Mouse (Mus musculus) intestine, embryonic 14.5 days (tissue): ENCODE results near the gene Sos2. TPM values are rescaled to one million over a fixed set of nuclear protein-coding genes. Genes with fewer than 3 reads are reported as not detected.

Experiments used
- ATAC-seq: fragments of 200-750 bp; cut with Nextera tagmentation; replicated peaks from 2 replicates; pipeline ENCODE4 v1.8.0; 2017; ENCODE audit warnings: low read depth, moderate number of reproducible peaks, moderate TSS enrichment, moderate library complexity; ENCODE audit not compliant: low FRiP score, low TSS enrichment
- DNase-seq: peaks from one replicate; pipeline ENCODE4 v3.0.0-alpha.2; 2018; ENCODE audit warnings: low spot score
- H3K27ac ChIP-seq: fragments of 300-500 bp; sonication (generic); 2 replicates; pipeline ENCODE4 v1.5.1; 2014; ENCODE audit warnings: low read depth, mild to moderate bottlenecking, control low read depth
- H3K27me3 ChIP-seq: fragments of 300-500 bp; sonication (generic); replicated peaks from 2 replicates; pipeline ENCODE4 v1.6.1; 2014; ENCODE audit warnings: low read length, control low read depth; ENCODE audit not compliant: control insufficient read depth, insufficient read depth
- H3K36me3 ChIP-seq: fragments of 300-500 bp; sonication (generic); 2 replicates; pipeline ENCODE4 v1.6.1; 2014; ENCODE audit warnings: low read length, control low read depth; ENCODE audit not compliant: control insufficient read depth, insufficient read depth
- H3K4me1 ChIP-seq: fragments of 300-500 bp; sonication (generic); replicated peaks from 2 replicates; pipeline ENCODE4 v1.6.1; 2014; ENCODE audit warnings: low read length, control low read depth, mixed read lengths; ENCODE audit not compliant: control insufficient read depth, insufficient read depth
- H3K4me2 ChIP-seq: fragments of 300-500 bp; sonication (generic); 2 replicates; pipeline ENCODE4 v1.6.1; 2014; ENCODE audit warnings: low read length
- H3K4me3 ChIP-seq: fragments of 300-500 bp; sonication (generic); 2 replicates; pipeline ENCODE4 v1.5.1; 2014; ENCODE audit warnings: low read depth, low read length, control low read depth, mixed read lengths
- H3K9ac ChIP-seq: fragments of 300-500 bp; sonication (generic); 2 replicates; pipeline ENCODE4 v1.6.1; 2014; ENCODE audit warnings: mild to moderate bottlenecking, low read length
- H3K9me3 ChIP-seq: fragments of 300-500 bp; sonication (generic); 2 replicates; pipeline ENCODE4 v1.6.1; 2016; ENCODE audit warnings: low read length, control low read depth; ENCODE audit not compliant: control insufficient read depth
- WGBS: fragments of 180-500 bp; shearing (Covaris S2); extraction: QIAGEN DNeasy Blood & Tissue Kit; methylation state at CpG from one replicate; pipeline ENCODE4 v1.1.7; 2014; 5-methylcytosine and 5-hydroxymethylcytosine counted together
- polyA plus RNA-seq: library from polyadenylated mRNA; unstranded; fragments of >200 nt; fragmentation: Nextera tagmentation; extraction: Ambion mirVana; gene quantifications from 2 replicates; pipeline ENCODE4 v1.2.1, GENCODE M21; 2014

Gene Sos2
- polyA plus RNA-seq = 10.6 and 14.6 TPM in 2 replicates

DNA sequence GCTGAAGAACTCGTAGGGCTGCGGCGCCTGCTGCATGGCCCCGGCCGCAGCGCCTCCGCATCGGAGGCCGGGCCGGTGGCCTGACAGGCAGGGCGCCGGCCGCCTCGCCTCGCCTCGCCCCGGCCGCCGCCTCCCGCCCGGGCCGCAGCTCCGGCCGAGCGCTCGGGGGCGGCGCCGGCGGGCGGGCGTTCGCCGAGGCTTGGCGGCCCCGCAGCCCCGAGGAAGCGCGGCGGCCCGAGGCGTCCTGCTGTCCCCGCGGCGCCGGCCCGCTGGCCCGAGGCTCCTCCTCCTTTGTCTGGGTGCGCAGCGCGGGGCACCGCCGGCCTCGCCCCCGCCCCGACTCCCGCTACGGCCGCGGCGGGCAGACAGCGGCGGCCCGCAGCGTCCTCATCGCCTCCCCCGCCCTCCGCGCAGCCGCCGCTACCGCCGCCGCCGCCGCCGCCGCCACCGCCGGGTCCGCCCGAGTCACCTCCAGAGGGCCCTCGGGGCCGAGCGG lies at the start of gene Sos2:
Gene Sos2 (minus strand): TSS at position 287 of the 496 bp plus-strand sequence.
- Histone ChIP-seq H3K4me2 (peak within 1 kb of the TSS; percentile 78), H3K4me1 (peaks cover 17% of the 10 kb centered on the region), H3K4me3 (peak within 1 kb of the TSS; percentile 91), H3K9ac (peak within 1 kb of the TSS; percentile 97), H3K27ac (peak within 1 kb of the TSS; percentile 97), H3K27me3 (no peaks in the 10 kb centered on the region), H3K36me3 (no peaks in the 10 kb centered on the region), H3K9me3 (no peaks in the 10 kb centered on the region)
- ATAC-seq = peak; percentile 85
- under 1% methylated on average over 61 of the region's 85 CpGs for WGBS
- DNase-seq = peak; percentile 76

DNA sequence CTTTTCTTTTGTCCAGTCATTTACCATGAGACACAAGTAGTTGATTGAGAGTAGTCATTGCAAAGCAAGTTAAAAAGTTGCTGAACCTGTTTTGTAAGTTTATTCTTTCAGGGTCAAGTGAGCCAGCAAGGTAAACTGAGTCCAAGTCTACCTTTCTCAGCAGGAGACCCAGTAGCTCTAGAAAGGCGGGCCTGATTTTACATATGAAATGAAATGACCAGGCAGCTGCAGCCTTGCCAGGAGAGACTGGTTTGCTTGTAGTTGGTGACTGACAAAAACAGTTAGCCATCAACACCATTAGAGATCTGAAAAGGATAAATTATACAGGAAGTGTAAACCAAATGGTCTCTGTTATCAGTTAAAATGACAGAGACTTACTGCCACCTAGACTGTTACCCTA lies 48.7 kb upstream of the Sos2 start:
- Histone ChIP-seq H3K4me2 (no peak overlapping the region), H3K27me3 (no peaks in the 10 kb centered on the region), H3K36me3 (no peaks in the 10 kb centered on the region), H3K4me3 (no peak overlapping the region), H3K4me1 (0 out of 2 replicates have a peak, but pooled peaks cover 3% of the 10 kb centered on the region), H3K9ac (no peak overlapping the region), H3K9me3 (no peaks in the 10 kb centered on the region), H3K27ac (no peak overlapping the region)
- ATAC-seq (no peak), DNase-seq (no peak)
- WGBS = 91% methylated on average over 1 of the region's 1 CpGs

DNA sequence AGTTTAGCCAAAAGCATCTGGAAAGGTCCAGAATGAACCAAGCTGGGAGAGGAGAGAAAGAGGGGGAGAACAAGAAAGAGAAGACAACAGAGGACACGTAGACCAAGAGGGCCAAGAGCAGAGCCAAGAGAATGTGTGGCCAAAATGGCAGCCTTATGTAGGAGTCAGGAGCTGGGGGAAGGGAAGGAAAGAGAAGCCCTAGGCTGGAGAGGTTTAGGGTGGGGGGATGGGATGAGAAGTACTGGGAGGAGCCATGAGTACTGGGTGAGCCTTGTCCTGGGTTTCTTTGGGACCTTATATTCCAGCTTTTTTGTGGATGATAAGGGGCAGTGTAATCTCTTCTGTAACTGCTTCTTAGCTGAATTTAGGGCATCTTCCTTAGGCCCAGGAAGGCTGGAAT lies 47.6 kb upstream of the Sos2 start:
- Histone ChIP-seq H3K9me3 (no peaks in the 10 kb centered on the region), H3K27me3 (no peaks in the 10 kb centered on the region), H3K27ac (no peak overlapping the region), H3K4me3 (no peak overlapping the region), H3K4me2 (no peak overlapping the region), H3K4me1 (0 out of 2 replicates have a peak, but pooled peaks cover 3% of the 10 kb centered on the region), H3K9ac (no peak overlapping the region), H3K36me3 (no peaks in the 10 kb centered on the region)
- 94% methylated on average over 1 of the region's 1 CpGs for WGBS
- ATAC-seq = no peak
- DNase-seq = no peak

DNA sequence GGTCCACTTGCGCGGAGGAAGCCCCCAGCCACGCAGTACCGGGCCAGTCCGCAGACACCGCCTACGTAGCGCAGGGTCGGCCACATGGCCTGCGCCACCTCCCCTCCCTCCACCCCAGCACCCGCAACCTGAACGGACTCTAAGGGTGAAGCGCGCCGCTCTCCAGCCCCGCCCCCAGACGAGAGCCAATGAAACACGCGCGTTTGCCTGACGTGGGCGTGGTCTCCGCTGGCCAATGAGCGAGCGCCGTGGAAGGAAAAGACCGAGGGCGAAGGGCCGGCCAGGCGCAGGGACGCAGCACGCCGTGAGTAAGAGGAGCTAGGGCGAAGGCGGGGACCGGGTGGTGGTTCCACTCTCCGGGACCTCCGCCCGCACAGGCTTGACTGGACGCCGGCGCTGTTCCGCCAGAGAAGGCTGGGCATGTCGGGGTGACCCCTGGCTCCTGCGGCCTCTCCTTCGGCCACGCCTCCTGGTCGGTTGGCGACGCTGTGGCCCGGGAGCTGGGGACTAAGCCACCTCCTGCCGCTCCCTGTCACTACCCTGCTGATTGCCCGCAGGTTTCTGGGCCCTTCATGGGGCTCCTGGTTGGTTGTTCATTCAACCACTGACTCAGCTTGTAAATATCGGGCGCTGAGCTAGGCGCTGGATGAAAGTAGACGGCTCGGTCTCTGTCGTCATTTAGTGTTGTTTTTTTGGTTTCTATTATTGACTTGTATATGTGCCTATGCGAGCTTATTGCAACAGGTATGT lies 43.2 kb upstream of the Sos2 start, which contains the start of the genes L2hgdh and Atp5s:
Gene L2hgdh (minus strand): TSS at position 163 of the 750 bp plus-strand sequence.
Gene Atp5s (plus strand): TSS at position 240 of the 750 bp plus-strand sequence.
- under 1% methylated on average over 60 of the region's 60 CpGs for WGBS
- ATAC-seq = peak; percentile 97

DNA sequence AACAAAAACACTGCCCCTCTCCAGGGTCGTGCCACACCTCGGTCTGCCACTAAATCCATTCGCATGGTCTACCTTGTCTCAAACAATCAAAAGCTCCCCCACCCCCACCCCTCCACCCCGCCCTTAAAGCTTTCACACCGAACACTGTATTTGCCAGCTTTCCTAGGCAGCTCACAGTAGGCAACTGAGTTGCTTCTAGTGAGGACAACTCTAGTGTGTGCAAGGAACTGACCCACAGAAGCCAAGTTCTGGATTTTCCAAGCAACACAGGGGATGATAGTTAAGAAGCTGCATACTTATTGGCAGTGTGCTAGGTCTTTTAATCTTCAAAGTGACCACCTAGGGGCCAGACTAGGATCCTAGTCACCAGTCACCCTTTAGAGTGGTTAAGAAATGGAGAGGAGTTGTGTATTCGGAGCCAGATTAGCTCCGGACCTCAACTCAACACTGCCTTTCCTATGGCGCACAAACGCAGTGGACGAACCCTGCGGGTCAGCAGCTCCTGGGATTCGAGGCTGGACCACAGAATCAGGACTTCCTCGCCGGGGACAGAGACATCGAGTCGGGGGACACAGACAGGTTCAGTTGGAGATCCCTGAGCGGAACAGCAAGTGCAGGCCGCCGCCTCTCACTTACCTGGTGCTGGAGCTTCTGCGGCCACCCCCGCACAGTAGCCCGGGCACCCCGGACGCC lies 42.5 kb upstream of the Sos2 start:
- Histone ChIP-seq H3K4me2 (peak overlapping the region; percentile 91), H3K27ac (no peak overlapping the region), H3K4me3 (peak overlapping the region; percentile 59), H3K36me3 (0 out of 2 replicates have a peak, but pooled peaks cover 8% of the 10 kb centered on the region), H3K27me3 (no peaks in the 10 kb centered on the region), H3K9me3 (0 out of 2 replicates have a peak, but pooled peaks cover 6% of the 10 kb centered on the region), H3K4me1 (peaks cover 10% of the 10 kb centered on the region; the same call in 1 of the 2 replicates), H3K9ac (peak overlapping the region; percentile 62)
- ATAC-seq = peak; percentile 16; the same call in 1 of the 2 replicates
- DNase-seq = no peak
- WGBS = 4% methylated on average over 24 of the region's 24 CpGs

More for the DNA sequence above, 43.2 kb upstream of the Sos2 start, which contains the start of the genes L2hgdh and Atp5s:
- DNase-seq = peak; percentile 96
- Histone ChIP-seq H3K27ac (peak within 1 kb of the TSS; percentile 69), H3K27me3 (no peaks in the 10 kb centered on the region), H3K36me3 (0 out of 2 replicates have a peak, but pooled peaks cover 2% of the 10 kb centered on the region), H3K9me3 (0 out of 2 replicates have a peak, but pooled peaks cover under 1% of the 10 kb centered on the region), H3K4me3 (peak within 1 kb of the TSS; percentile 59), H3K9ac (peak within 1 kb of the TSS; percentile 62), H3K4me1 (peaks cover 10% of the 10 kb centered on the region; the same call in 1 of the 2 replicates), H3K4me2 (peak within 1 kb of the TSS; percentile 91)

DNA sequence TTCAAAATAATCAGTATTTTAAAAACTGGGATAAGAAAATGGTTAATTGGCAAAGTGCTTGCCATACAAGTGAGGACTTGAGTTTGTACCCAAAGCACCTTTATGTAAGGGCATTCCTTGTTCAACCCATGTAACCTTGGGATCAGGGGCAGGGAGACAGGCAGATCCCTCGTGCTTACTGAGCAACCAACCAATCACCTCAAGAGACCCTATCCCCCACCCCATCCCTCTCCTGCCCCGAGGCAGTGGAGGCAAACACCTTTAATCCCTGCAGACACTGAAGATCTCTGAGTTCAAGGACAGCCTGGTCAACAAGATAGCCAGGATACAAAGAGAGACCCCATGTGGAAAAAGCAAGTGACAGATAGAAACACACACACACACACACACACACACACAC lies 41.7 kb upstream of the Sos2 start:
- DNase-seq (no peak), ATAC-seq (no peak)
- Histone ChIP-seq H3K4me1 (peaks cover 10% of the 10 kb centered on the region; the same call in 1 of the 2 replicates), H3K27me3 (no peaks in the 10 kb centered on the region), H3K4me2 (peak overlapping the region; percentile 91), H3K4me3 (peak overlapping the region; percentile 59; the same call in 1 of the 2 replicates), H3K9ac (no peak overlapping the region), H3K36me3 (0 out of 2 replicates have a peak, but pooled peaks cover 8% of the 10 kb centered on the region), H3K9me3 (0 out of 2 replicates have a peak, but pooled peaks cover 6% of the 10 kb centered on the region), H3K27ac (no peak overlapping the region)
- 49% methylated on average over 2 of the region's 2 CpGs for WGBS

DNA sequence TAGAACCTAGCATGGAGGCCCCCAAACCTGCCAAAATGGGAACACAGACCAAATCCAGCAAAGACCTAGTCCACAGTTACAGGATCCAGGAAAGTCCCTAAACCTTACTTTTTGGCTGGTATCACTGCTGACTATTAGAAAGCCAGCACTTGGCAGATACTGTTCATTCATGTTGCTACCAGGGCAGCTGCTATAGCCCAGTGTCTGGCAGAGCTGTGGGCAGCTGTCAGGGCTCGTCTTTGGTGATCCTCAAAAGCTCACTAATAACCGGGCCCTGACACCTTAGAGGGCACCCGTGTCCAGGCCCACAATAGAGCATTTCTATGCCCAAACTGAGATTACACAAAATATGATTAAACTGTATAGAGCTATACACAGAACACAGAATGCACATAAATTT lies 41.2 kb upstream of the Sos2 start:
- Histone ChIP-seq H3K4me3 (no peak overlapping the region), H3K36me3 (0 out of 2 replicates have a peak, but pooled peaks cover 8% of the 10 kb centered on the region), H3K27me3 (no peaks in the 10 kb centered on the region), H3K9me3 (0 out of 2 replicates have a peak, but pooled peaks cover 6% of the 10 kb centered on the region), H3K27ac (no peak overlapping the region), H3K4me2 (no peak overlapping the region), H3K4me1 (peaks cover 10% of the 10 kb centered on the region; the same call in 1 of the 2 replicates), H3K9ac (no peak overlapping the region)
- DNase-seq = no peak
- WGBS = 93% methylated on average over 3 of the region's 3 CpGs
- no peak for ATAC-seq

DNA sequence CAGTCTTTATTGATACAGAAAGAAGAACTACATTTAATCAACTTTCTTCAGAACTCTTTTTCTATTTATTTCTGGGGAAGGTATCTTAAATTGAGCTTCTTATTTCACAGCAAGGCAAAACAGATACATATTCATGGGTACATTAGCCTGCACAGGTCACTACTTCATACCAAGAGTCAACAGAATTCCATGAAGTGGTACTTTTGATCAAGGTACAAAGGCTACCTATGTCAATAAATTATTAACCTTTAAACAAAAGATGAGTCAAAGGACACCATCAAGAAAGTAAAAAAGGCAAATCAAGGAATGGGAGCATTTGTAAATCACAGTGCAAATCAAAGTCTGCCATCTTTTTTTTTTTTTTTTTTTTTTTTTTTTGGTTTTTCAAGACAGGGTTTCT lies 32.0 kb upstream of the Sos2 start:
- no peak overlapping the region for H3K27ac ChIP-seq
- no peak for ATAC-seq
- H3K4me1 ChIP-seq = no peaks in the 10 kb centered on the region
- H3K4me3 ChIP-seq = no peak overlapping the region
- no peak overlapping the region for H3K4me2 ChIP-seq
- no peaks in the 10 kb centered on the region for H3K36me3 ChIP-seq
- no peak for DNase-seq
- no peaks in the 10 kb centered on the region for H3K27me3 ChIP-seq
- H3K9ac ChIP-seq = no peak overlapping the region
- H3K9me3 ChIP-seq = no peaks in the 10 kb centered on the region
